Mouse (Mus musculus) kidney, embryonic 16.5 days (tissue): ENCODE measurements around the gene Arid2. TPM values are rescaled to one million over a fixed set of nuclear protein-coding genes. Genes with fewer than 3 reads are reported as not detected.

ENCODE experiments used
- ATAC-seq: fragments of 200-750 bp; cut with Nextera tagmentation; 2 replicates; pipeline ENCODE4 v1.8.0; 2017; ENCODE audit warnings: moderate TSS enrichment; ENCODE audit not compliant: low FRiP score, low TSS enrichment
- H3K27ac ChIP-seq: fragments of 300-500 bp; sonication (generic); 2 replicates; pipeline ENCODE4 v1.5.1; 2014; ENCODE audit warnings: low read length
- H3K27me3 ChIP-seq: fragments of 300-500 bp; sonication (generic); 2 replicates; pipeline ENCODE4 v1.6.1; 2014; ENCODE audit warnings: low read length, control low read depth, mixed read lengths; ENCODE audit not compliant: insufficient read depth
- H3K36me3 ChIP-seq: fragments of 300-500 bp; sonication (generic); 2 replicates; pipeline ENCODE4 v1.6.1; 2014; ENCODE audit warnings: low read length, control low read depth, mixed read lengths; ENCODE audit not compliant: insufficient read depth
- H3K4me1 ChIP-seq: fragments of 300-500 bp; sonication (generic); 2 replicates; pipeline ENCODE4 v1.6.1; 2014; ENCODE audit warnings: low read length, control low read depth, mixed read lengths; ENCODE audit not compliant: insufficient read depth
- H3K4me2 ChIP-seq: fragments of 300-500 bp; sonication (generic); replicated peaks from 2 replicates; pipeline ENCODE4 v1.6.1; 2014; ENCODE audit warnings: low read depth, low read length
- H3K4me3 ChIP-seq: fragments of 300-500 bp; sonication (generic); 2 replicates; pipeline ENCODE4 v1.5.1; 2014; ENCODE audit warnings: mild to moderate bottlenecking, low read length
- H3K9ac ChIP-seq: fragments of 300-500 bp; sonication (generic); replicated peaks from 2 replicates; pipeline ENCODE4 v1.6.1; 2014; ENCODE audit warnings: low read length
- H3K9me3 ChIP-seq: fragments of 300-500 bp; sonication (generic); 2 replicates; pipeline ENCODE4 v1.6.1; 2016; ENCODE audit warnings: low read length, control low read depth
- WGBS: fragments of 180-500 bp; shearing (Covaris S2); extraction: QIAGEN DNeasy Blood & Tissue Kit; methylation state at CpG from one replicate; pipeline ENCODE4 v1.1.7; 2014; 5-methylcytosine and 5-hydroxymethylcytosine counted together
- polyA plus RNA-seq: library from polyadenylated mRNA; unstranded; fragments of >200 nt; fragmentation: Nextera tagmentation; extraction: Ambion mirVana; gene quantifications from 2 replicates; pipeline ENCODE4 v1.2.1, GENCODE M21; 2015

Gene Arid2
- polyA plus RNA-seq, 1 experiment from 2014 or later: 24.0 TPM

GRCm38 (mm10) chr15:96332468-96333213, 45.3 kb downstream of the Arid2 start:
- no peaks in the 10 kb centered on the region for H3K4me1 ChIP-seq
- WGBS: 76% methylated on average over 9 of the region's 9 CpGs
- H3K27ac ChIP-seq: no peak overlapping the region
- no peaks in the 10 kb centered on the region for H3K27me3 ChIP-seq
- H3K4me2 ChIP-seq: no peak overlapping the region
- ATAC-seq: no peak
- H3K36me3 ChIP-seq: no peaks in the 10 kb centered on the region
- no peaks in the 10 kb centered on the region for H3K9me3 ChIP-seq
- H3K4me3 ChIP-seq: no peak overlapping the region
- H3K9ac ChIP-seq: no peak overlapping the region

GRCm38 (mm10) chr15:96333350-96333749, 46.0 kb downstream of the Arid2 start:
- ATAC-seq: no peak
- Histone ChIP-seq H3K36me3 (no peaks in the 10 kb centered on the region), H3K4me2 (no peak overlapping the region), H3K27ac (no peak overlapping the region), H3K9ac (no peak overlapping the region), H3K4me1 (no peaks in the 10 kb centered on the region), H3K27me3 (no peaks in the 10 kb centered on the region), H3K4me3 (no peak overlapping the region), H3K9me3 (no peaks in the 10 kb centered on the region)
- WGBS: 59% methylated on average over 5 of the region's 5 CpGs

DNA sequence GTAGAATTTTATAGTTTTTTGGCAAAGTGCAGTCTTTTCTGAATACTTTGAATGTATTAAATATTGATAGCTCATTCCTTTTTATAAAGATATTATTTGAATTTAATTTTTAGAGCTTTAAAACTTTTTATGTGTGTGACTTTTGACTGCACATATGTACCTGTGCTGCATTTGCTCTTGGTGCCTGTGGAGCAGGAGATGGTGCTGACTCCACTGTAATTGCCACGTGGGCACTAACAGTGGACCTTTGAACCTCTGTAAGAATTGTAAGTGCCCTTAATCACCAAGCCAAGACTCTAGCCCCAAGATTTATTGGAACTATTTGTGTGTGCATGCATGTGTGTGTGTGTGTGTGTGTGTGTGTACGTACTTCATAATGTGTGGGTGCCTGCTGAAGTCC, 53.6 kb downstream of the Arid2 start:
- Histone ChIP-seq H3K4me1 (no peaks in the 10 kb centered on the region), H3K27me3 (no peaks in the 10 kb centered on the region), H3K27ac (no peak overlapping the region), H3K9me3 (no peaks in the 10 kb centered on the region), H3K9ac (no peak overlapping the region), H3K4me3 (no peak overlapping the region), H3K36me3 (no peaks in the 10 kb centered on the region), H3K4me2 (no peak overlapping the region)
- 69% methylated on average over 2 of the region's 2 CpGs for WGBS
- ATAC-seq: no peak

DNA sequence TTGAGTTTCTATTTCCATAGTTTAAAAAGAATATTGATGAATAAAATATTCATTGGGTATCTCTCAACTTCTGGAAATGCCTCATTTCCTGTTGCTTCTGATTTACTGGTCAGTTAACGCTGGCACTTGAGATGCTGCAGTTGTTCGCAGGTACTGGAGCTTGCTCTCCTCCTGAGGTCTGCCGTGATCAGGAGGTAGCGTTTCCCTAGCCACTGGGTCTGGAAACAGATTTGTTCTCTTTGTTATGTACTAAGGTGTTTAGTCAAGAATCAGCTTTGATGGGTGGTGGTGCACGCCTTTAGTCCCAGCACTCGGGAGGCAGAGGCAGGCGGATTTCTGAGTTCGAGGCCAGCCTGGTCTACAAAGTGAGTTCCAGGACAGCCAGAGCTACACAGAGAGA, 54.8 kb downstream of the Arid2 start:
- no peak for ATAC-seq
- Histone ChIP-seq H3K27me3 (no peaks in the 10 kb centered on the region), H3K4me3 (no peak overlapping the region), H3K9me3 (no peaks in the 10 kb centered on the region), H3K27ac (no peak overlapping the region), H3K4me2 (no peak overlapping the region), H3K9ac (no peak overlapping the region), H3K36me3 (no peaks in the 10 kb centered on the region), H3K4me1 (no peaks in the 10 kb centered on the region)
- 87% methylated on average over 8 of the region's 8 CpGs for WGBS

GRCm38 (mm10) chr15:96342871-96343270, 55.6 kb downstream of the Arid2 start:
- no peak for ATAC-seq
- no peaks in the 10 kb centered on the region for H3K4me1 ChIP-seq
- 91% methylated on average over 3 of the region's 3 CpGs for WGBS
- no peaks in the 10 kb centered on the region for H3K27me3 ChIP-seq
- H3K4me2 ChIP-seq: no peak overlapping the region
- no peaks in the 10 kb centered on the region for H3K36me3 ChIP-seq
- H3K4me3 ChIP-seq: no peak overlapping the region
- H3K27ac ChIP-seq: no peak overlapping the region
- no peak overlapping the region for H3K9ac ChIP-seq
- H3K9me3 ChIP-seq: no peaks in the 10 kb centered on the region

DNA sequence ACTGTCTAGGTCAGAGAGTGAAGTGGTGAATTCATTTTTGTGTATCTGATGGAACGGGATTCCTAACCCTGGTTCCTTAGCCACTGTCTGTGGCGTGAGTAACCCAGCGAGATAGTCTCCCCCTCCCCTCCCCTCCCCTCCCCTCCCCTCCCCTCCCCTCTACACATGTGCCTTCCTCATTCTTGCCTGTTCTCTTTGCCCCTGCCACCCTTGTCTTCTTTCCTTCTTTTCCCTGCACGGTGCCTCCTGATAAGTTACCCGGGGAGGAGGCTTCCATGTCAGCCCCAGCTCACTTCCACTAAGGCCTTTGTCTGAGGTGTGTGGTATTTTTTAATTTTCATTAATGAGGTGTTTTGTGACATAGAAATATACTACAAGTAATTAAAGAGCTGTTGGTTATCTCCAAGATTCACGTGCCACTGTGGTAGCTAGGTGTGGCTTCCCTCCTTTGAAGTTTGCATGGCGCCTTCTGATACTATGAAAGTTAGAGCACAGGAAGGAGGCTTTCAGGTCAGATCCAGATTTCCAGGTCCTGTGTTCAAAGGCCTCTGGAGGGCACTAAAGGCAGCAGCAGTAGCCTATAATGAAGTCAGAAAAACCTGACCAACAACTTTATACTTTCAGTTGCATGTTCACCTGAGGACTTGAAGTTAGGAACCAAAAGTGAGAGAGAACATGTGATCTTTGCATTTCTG, 57.4 kb downstream of the Arid2 start:
- Histone ChIP-seq H3K36me3 (no peaks in the 10 kb centered on the region), H3K9me3 (no peaks in the 10 kb centered on the region), H3K27ac (no peak overlapping the region), H3K27me3 (no peaks in the 10 kb centered on the region), H3K4me2 (no peak overlapping the region), H3K4me3 (no peak overlapping the region), H3K4me1 (no peaks in the 10 kb centered on the region), H3K9ac (no peak overlapping the region)
- no peak for ATAC-seq
- WGBS: 56% methylated on average over 6 of the region's 7 CpGs

- Histone ChIP-seq H3K9me3 (no peaks in the 10 kb centered on the region), H3K27me3 (no peaks in the 10 kb centered on the region), H3K4me2 (no peak overlapping the region), H3K27ac (no peak overlapping the region), H3K9ac (no peak overlapping the region), H3K4me3 (no peak overlapping the region), H3K4me1 (no peaks in the 10 kb centered on the region), H3K36me3 (peaks cover 4% of the 10 kb centered on the region; the same call in 1 of the 2 replicates)
- ATAC-seq: no peak; the same call in 1 of the 2 replicates
- WGBS: 68% methylated on average over 6 of the region's 6 CpGs
Observed at GRCm38 (mm10) chr15:96345312-96345849, 58.1 kb downstream of the Arid2 start.

DNA sequence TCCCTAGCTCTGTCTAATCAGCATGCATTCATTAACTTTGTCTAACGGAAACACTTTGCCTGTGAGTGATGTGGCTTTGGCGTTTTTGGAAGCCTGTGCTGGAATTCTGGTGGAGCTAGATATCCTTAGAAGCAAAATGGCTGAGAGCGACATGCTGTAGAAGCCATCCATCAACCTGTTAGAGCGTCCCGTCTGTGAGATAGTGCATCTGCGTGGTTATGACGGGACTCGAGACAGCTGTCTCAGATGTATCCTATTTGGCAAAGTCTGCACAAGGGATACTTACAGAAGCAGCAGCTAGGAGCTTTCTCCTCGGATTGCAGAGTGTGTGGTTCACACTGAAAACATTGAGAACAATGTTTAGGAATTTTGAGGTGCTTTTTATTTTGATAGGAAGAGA, 64.1 kb downstream of the Arid2 start:
- WGBS: 87% methylated on average over 9 of the region's 9 CpGs
- H3K9me3 ChIP-seq: no peaks in the 10 kb centered on the region
- H3K4me1 ChIP-seq: no peaks in the 10 kb centered on the region
- H3K9ac ChIP-seq: no peak overlapping the region
- H3K36me3 ChIP-seq: peaks cover 40% of the 10 kb centered on the region
- no peak for ATAC-seq
- H3K27ac ChIP-seq: no peak overlapping the region
- no peaks in the 10 kb centered on the region for H3K27me3 ChIP-seq
- H3K4me3 ChIP-seq: no peak overlapping the region
- no peak overlapping the region for H3K4me2 ChIP-seq

- no peaks in the 10 kb centered on the region for H3K9me3 ChIP-seq
- 93% methylated on average over 6 of the region's 6 CpGs for WGBS
- no peaks in the 10 kb centered on the region for H3K4me1 ChIP-seq
- no peak overlapping the region for H3K27ac ChIP-seq
- H3K4me3 ChIP-seq: no peak overlapping the region
- no peak overlapping the region for H3K4me2 ChIP-seq
- no peaks in the 10 kb centered on the region for H3K27me3 ChIP-seq
- no peak for ATAC-seq
- no peak overlapping the region for H3K9ac ChIP-seq
- peaks cover 42% of the 10 kb centered on the region for H3K36me3 ChIP-seq
Observed at GRCm38 (mm10) chr15:96358871-96359270, 71.6 kb downstream of the Arid2 start.

- no peak overlapping the region for H3K4me3 ChIP-seq
- H3K4me1 ChIP-seq: no peaks in the 10 kb centered on the region
- no peak overlapping the region for H3K9ac ChIP-seq
- H3K36me3 ChIP-seq: peaks cover 50% of the 10 kb centered on the region
- no peak for ATAC-seq
- H3K27ac ChIP-seq: no peak overlapping the region
- no peak overlapping the region for H3K4me2 ChIP-seq
- H3K27me3 ChIP-seq: no peaks in the 10 kb centered on the region
- WGBS: 78% methylated on average over 5 of the region's 5 CpGs
- no peaks in the 10 kb centered on the region for H3K9me3 ChIP-seq
Observed at GRCm38 (mm10) chr15:96360614-96361013, 73.3 kb downstream of the Arid2 start.
